Mouse (Mus musculus) adrenal gland, adult 2 months (tissue): Measurements from ENCODE around the gene RPS10-NUDT3. TPM values are rescaled to one million over a fixed set of nuclear protein-coding genes. Genes with fewer than 3 reads are reported as not detected.

Source experiments
- DNase-seq: peaks from one replicate; pipeline ENCODE4 v3.0.0; 2021
- polyA plus RNA-seq: library from polyadenylated mRNA; depleted of rRNA; stranded (reverse); fragments of >200 nt; gene quantifications from 2 replicates; pipeline ENCODE4 v1.2.3, GENCODE M21; 2012
- total RNA-seq, 2 experiments: library from RNA; stranded (reverse); gene quantifications; 2 replicates each; pipeline ENCODE4 v1.2.3; 2021

Gene RPS10-NUDT3
- total and polyA plus RNA-seq, 3 experiments = not detected

GRCm38 (mm10) chr17:27575116-27575776, 59.8 kb downstream of the RPS10-NUDT3 start:
- DNase-seq = no peak

GRCm38 (mm10) chr17:27574470-27575115, 60.4 kb downstream of the RPS10-NUDT3 start:
- peak; percentile 83 for DNase-seq

GRCm38 (mm10) chr17:27573772-27574320, 61.2 kb downstream of the RPS10-NUDT3 start:
- DNase-seq = no peak

- DNase-seq = peak; percentile 30
Measured at GRCm38 (mm10) chr17:27571315-27571714, 63.7 kb downstream of the RPS10-NUDT3 start.

- DNase-seq = no peak
Measured at GRCm38 (mm10) chr17:27568228-27568627, 66.8 kb downstream of the RPS10-NUDT3 start.

GRCm38 (mm10) chr17:27565942-27566267, 69.1 kb downstream of the RPS10-NUDT3 start:
- no peak for DNase-seq

- peak; percentile 99 for DNase-seq
Measured at GRCm38 (mm10) chr17:27565163-27565941, 69.7 kb downstream of the RPS10-NUDT3 start, which contains the start of gene AI413582. Gene AI413582, minus strand, starts transcription at chr17:27565756.

GRCm38 (mm10) chr17:27564391-27565162, 70.4 kb downstream of the RPS10-NUDT3 start:
- peak; percentile 11 for DNase-seq

- peak; percentile 7 for DNase-seq
Measured at GRCm38 (mm10) chr17:27563771-27564244, 71.2 kb downstream of the RPS10-NUDT3 start.

GRCm38 (mm10) chr17:27561809-27562526, 73.1 kb downstream of the RPS10-NUDT3 start:
- peak; percentile 92 for DNase-seq

GRCm38 (mm10) chr17:27560926-27561480, 74.0 kb downstream of the RPS10-NUDT3 start:
- DNase-seq = peak; percentile 63

GRCm38 (mm10) chr17:27559596-27559995, 75.4 kb downstream of the RPS10-NUDT3 start:
- DNase-seq = no peak

- DNase-seq = no peak
Measured at GRCm38 (mm10) chr17:27558845-27559244, 76.2 kb downstream of the RPS10-NUDT3 start.

GRCm38 (mm10) chr17:27557927-27558661, 76.9 kb downstream of the RPS10-NUDT3 start:
- no peak for DNase-seq

GRCm38 (mm10) chr17:27557181-27557926, 77.7 kb downstream of the RPS10-NUDT3 start:
- DNase-seq = peak; percentile 50

GRCm38 (mm10) chr17:27556315-27557011, 78.6 kb downstream of the RPS10-NUDT3 start, which contains the start of gene Hmga1:
Gene Hmga1, plus strand, starts transcription at chr17:27556497.
- DNase-seq = peak; percentile 92

GRCm38 (mm10) chr17:27555512-27556172, 79.4 kb downstream of the RPS10-NUDT3 start:
- DNase-seq = peak; percentile 76

- DNase-seq = peak; percentile 44
Measured at GRCm38 (mm10) chr17:27555075-27555511, 79.9 kb downstream of the RPS10-NUDT3 start.
